Mouse (Mus musculus): ENCODE results near the gene Acot6. TPM values are rescaled to one million over a fixed set of nuclear protein-coding genes. Genes with fewer than 3 reads are reported as not detected.

The Acot6 gene
- 0.63 to 1.5 TPM (median 0.93 TPM) in 4 replicates for total RNA-seq (2023)

GRCm38 (mm10) chr12:84100604-84101492 lies at the start of gene Acot6:
Gene Acot6 (plus strand): TSS chr12:84100654.

DNA sequence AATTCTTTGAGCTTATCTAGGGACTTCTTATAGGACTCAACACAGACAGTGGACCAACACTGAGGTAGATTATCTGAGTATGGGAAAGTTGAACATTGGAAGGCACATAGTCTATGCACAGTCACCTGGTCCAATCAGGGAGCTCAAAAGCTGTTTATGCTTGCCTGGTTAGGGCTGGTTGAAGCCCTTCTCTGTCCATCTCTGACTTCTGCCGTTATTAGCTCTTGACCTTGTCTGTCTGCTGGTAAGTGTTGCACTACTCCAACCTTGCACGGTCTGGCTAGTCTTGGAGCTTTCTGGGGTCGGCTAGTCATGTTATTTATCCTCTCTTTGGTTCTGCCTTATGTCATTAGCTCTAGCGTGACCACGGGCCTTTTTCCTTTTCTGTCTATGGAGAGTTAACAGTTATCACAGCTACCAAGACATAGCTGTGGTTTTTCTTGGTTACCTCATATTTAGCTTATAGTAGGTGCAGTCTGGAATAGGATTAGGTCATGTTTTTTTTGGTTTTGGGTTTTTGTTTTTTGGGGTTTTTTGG lies 48.4 kb upstream of the Acot6 start, which contains the start of gene Acot3:
Gene Acot3 (plus strand): TSS at position 208 of the 538 bp plus-strand sequence.

GRCm38 (mm10) chr12:84068986-84069385 lies 31.5 kb upstream of the Acot6 start, which contains the start of gene Acot5:
Gene Acot5 (plus strand): TSS chr12:84069325.

DNA sequence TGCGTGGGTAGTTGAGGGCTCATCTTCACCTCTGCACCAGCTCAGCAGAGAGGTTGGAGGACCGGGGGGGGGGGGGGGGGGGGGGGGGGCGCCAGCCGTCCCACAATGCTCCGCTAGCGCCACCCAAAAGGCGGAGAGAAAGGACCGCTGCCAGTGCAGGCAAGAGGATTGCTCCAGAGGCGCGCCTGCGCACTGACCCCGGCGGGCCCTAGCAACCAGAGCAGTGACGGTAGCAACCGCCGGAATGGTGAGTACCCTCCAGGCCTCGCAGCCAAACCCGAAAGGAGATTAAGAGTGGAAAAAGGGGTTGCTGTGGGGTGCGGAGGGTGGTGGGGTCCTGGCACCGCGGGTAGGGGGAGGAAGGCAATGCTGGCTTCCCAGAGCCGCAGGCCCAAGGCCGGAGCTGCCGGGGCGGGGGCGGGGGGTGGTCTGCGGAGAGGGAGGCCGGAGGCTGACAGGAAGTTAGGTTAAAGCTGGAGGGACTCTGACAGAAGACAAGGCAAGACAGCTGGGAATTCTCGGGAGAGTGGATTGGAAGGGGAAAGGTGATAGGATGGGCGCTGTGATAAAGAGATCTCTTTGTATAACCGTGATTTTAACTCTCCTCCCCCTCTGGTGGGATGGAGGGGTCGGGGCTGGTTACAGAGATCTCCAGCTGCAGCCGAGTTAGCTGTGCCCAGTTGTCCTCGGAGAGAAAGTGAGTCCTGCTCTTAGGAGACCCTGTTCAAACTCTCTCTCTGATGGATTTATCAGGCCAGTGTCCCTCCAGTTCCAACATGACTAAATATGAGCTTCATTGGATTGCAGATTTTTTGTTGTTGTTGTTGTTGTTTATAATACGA lies 13.9 kb downstream of the Acot6 start, which contains the start of gene Dnal1:
Gene Dnal1 (plus strand): TSS at position 214 of the 842 bp plus-strand sequence.

GRCm38 (mm10) chr12:84147954-84148621 lies 47.6 kb downstream of the Acot6 start, which contains the start of gene Pnma1:
Gene Pnma1 (minus strand): TSS chr12:84148489.

Other genes with a start within 250 kb of the Acot6 start
- 33.8 to 49.4 TPM (median 41.0 TPM) in 4 replicates for gene Numb, start 178.7 kb upstream of the Acot6 start, total RNA-seq (2023)
- gene Riox1, start 150.0 kb upstream of the Acot6 start, total RNA-seq (2023): 13.6 to 16.7 TPM (median 14.8 TPM) in 4 replicates
- not detected in 4 replicates for gene Heatr4, start 115.8 kb upstream of the Acot6 start, total RNA-seq (2023)
- gene Acot2, start 112.8 kb upstream of the Acot6 start, total RNA-seq (2023): 30.2 to 37.5 TPM (median 33.8 TPM) in 4 replicates
- gene Acot1, start 91.2 kb upstream of the Acot6 start, total RNA-seq (2023): 1.4 to 7.7 TPM (median 1.8 TPM) in 4 replicates
- not detected in 4 replicates for gene Acot4, start 62.3 kb upstream of the Acot6 start, total RNA-seq (2023)
- gene Gm49366, start 61.7 kb upstream of the Acot6 start, total RNA-seq (2023): not detected in 4 replicates
- not detected in 4 replicates for gene Acot3, start 48.5 kb upstream of the Acot6 start, total RNA-seq (2023)
- gene Acot5, start 31.3 kb upstream of the Acot6 start, total RNA-seq (2023): not detected in 4 replicates
- 0.58 to 0.78 TPM (median 0.69 TPM) in 4 replicates for gene Dnal1, start 13.7 kb downstream of the Acot6 start, total RNA-seq (2023)
- 14.7 to 16.3 TPM (median 15.6 TPM) in 4 replicates for gene Pnma1, start 47.8 kb downstream of the Acot6 start, total RNA-seq (2023)
- gene Elmsan1, start 118.2 kb downstream of the Acot6 start, total RNA-seq (2023): 208 to 233 TPM (median 223 TPM) in 4 replicates
- gene Ptgr2, start 184.6 kb downstream of the Acot6 start, total RNA-seq (2023): 18.9 to 24.7 TPM (median 22.6 TPM) in 4 replicates
- gene Zfp410, start 216.2 kb downstream of the Acot6 start, total RNA-seq (2023): 52.0 to 76.0 TPM (median 59.6 TPM) in 4 replicates